Mouse (Mus musculus): ENCODE measurements at regions not wholly inside any gene's neighbourhood (a gene's known extent, or its start where the extent isn't known, plus 50 kb on each side); places are given as distances from the start of the nearest gene placed in this dataset.

- Histone ChIP-seq H3K27me3 (ENCODE audit: control insufficient read depth, insufficient read depth, insufficient read length) (no peaks in the 10 kb centered on the region), H3K4me3 (no peak overlapping the region), H3K4me2 (ENCODE audit: low read depth) (no peak overlapping the region), H3ac (ENCODE audit: control insufficient read depth, insufficient read length) (no peak overlapping the region), H3K79me2 (ENCODE audit: control insufficient read depth, insufficient read depth) (no peaks in the 10 kb centered on the region), H3K36me3 (ENCODE audit: control insufficient read depth, insufficient read depth) (no peaks in the 10 kb centered on the region)
- TF ChIP-seq MYOD1 (IDR thresholded peaks at IDR 0.05; ENCODE audit: control insufficient read depth in 1 of 3, insufficient read length in 2 of 3, low read depth in 2 of 3) (no peak), REST (IDR thresholded peaks at IDR 0.05; ENCODE audit: insufficient read depth, insufficient read length) (no peak), POLR2A (IDR thresholded peaks at IDR 0.05; ENCODE audit: insufficient read length, low read depth) (no peak), MYOG (IDR thresholded peaks at IDR 0.05; ENCODE audit: control insufficient read depth in 1 of 3, insufficient read depth in 1 of 3, insufficient read length in 2 of 3, low read depth in 2 of 3) (no peak), TCF12 (IDR thresholded peaks at IDR 0.05; ENCODE audit: insufficient read depth, poor library complexity, severe bottlenecking) (no peak), E2F4 (IDR thresholded peaks at IDR 0.05; ENCODE audit: insufficient read depth) (no peak), CEBPB (IDR thresholded peaks at IDR 0.05; ENCODE audit: insufficient read depth, poor library complexity, severe bottlenecking) (no peak), SRF (IDR thresholded peaks at IDR 0.05; ENCODE audit: control insufficient read depth, insufficient read length, low read depth) (no peak), MAX (IDR thresholded peaks at IDR 0.05; ENCODE audit: low read depth) (no peak), TCF3 (IDR thresholded peaks at IDR 0.05; ENCODE audit: insufficient read length, low read depth) (no peak), POLR2AphosphoS2 (IDR thresholded peaks at IDR 0.05; ENCODE audit: insufficient read length, low read depth) (no peak), USF1 (IDR thresholded peaks at IDR 0.05; ENCODE audit: low read depth) (no peak)
Observed at GRCm38 (mm10) chr14:106327653-106328283, 221.8 kb downstream of the Trim52 start.

GRCm38 (mm10) chr14:106364767-106365623 lies 259.0 kb downstream of the Trim52 start:
- Histone ChIP-seq H3K4me2 (ENCODE audit: low read depth) (peak overlapping the region; percentile 69), H3K27me3 (ENCODE audit: control insufficient read depth, insufficient read depth, insufficient read length) (no peaks in the 10 kb centered on the region), H3K36me3 (ENCODE audit: control insufficient read depth, insufficient read depth) (no peaks in the 10 kb centered on the region), H3ac (ENCODE audit: control insufficient read depth, insufficient read length) (no peak overlapping the region), H3K4me3 (no peak overlapping the region), H3K79me2 (ENCODE audit: control insufficient read depth, insufficient read depth) (no peaks in the 10 kb centered on the region)
- TF ChIP-seq MYOD1 (IDR thresholded peaks at IDR 0.05; ENCODE audit: control insufficient read depth in 1 of 3, insufficient read length in 2 of 3, low read depth in 2 of 3) (peak in 2 of 3 experiments; percentile 39 to 63), CEBPB (IDR thresholded peaks at IDR 0.05; ENCODE audit: insufficient read depth, poor library complexity, severe bottlenecking) (no peak), E2F4 (IDR thresholded peaks at IDR 0.05; ENCODE audit: insufficient read depth) (no peak)

DNA sequence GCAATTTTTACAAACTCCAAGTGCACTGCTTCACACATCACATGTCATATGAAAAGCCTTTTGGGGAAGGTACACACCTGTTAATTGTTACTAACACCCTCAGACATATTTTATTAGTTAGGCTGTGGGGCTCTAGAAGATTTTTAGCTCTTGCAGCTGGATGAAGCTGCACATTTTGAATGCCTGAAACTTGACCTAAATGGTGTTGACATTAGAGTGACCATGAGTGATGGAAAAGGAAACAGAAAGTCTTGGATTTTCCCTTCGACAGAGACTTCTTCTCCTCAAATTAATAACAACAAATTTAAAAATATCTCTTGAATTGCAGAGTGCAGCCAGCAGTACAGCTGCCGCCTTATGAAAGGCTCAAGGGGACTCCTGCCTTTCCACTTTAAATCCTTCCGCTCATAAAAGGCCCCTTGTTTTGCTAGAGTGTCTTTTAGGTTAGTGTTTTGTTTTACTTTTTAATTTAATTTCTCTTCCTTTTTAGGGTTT lies 259.7 kb downstream of the Trim52 start:
- Histone ChIP-seq H3K27me3 (ENCODE audit: control insufficient read depth, insufficient read depth, insufficient read length) (no peaks in the 10 kb centered on the region), H3K36me3 (ENCODE audit: control insufficient read depth, insufficient read depth) (no peaks in the 10 kb centered on the region), H3K79me2 (ENCODE audit: control insufficient read depth, insufficient read depth) (no peaks in the 10 kb centered on the region), H3K4me3 (no peak overlapping the region), H3K4me2 (ENCODE audit: low read depth) (peak overlapping the region; percentile 69), H3ac (ENCODE audit: control insufficient read depth, insufficient read length) (no peak overlapping the region)
- TF ChIP-seq TCF3 (IDR thresholded peaks at IDR 0.05; ENCODE audit: insufficient read length, low read depth) (no peak), MYOG (IDR thresholded peaks at IDR 0.05; ENCODE audit: control insufficient read depth in 1 of 3, insufficient read depth in 1 of 3, insufficient read length in 2 of 3, low read depth in 2 of 3) (no peak), POLR2A (IDR thresholded peaks at IDR 0.05; ENCODE audit: insufficient read length, low read depth) (no peak), CEBPB (IDR thresholded peaks at IDR 0.05; ENCODE audit: insufficient read depth, poor library complexity, severe bottlenecking) (no peak), E2F4 (IDR thresholded peaks at IDR 0.05; ENCODE audit: insufficient read depth) (no peak), POLR2AphosphoS2 (IDR thresholded peaks at IDR 0.05; ENCODE audit: insufficient read length, low read depth) (no peak), TCF12 (IDR thresholded peaks at IDR 0.05; ENCODE audit: insufficient read depth, poor library complexity, severe bottlenecking) (no peak), REST (IDR thresholded peaks at IDR 0.05; ENCODE audit: insufficient read depth, insufficient read length) (no peak), MYOD1 (IDR thresholded peaks at IDR 0.05; ENCODE audit: control insufficient read depth in 1 of 3, insufficient read length in 2 of 3, low read depth in 2 of 3) (no peak), SRF (IDR thresholded peaks at IDR 0.05; ENCODE audit: control insufficient read depth, insufficient read length, low read depth) (no peak), MAX (IDR thresholded peaks at IDR 0.05; ENCODE audit: low read depth) (no peak), USF1 (IDR thresholded peaks at IDR 0.05; ENCODE audit: low read depth) (no peak)

DNA sequence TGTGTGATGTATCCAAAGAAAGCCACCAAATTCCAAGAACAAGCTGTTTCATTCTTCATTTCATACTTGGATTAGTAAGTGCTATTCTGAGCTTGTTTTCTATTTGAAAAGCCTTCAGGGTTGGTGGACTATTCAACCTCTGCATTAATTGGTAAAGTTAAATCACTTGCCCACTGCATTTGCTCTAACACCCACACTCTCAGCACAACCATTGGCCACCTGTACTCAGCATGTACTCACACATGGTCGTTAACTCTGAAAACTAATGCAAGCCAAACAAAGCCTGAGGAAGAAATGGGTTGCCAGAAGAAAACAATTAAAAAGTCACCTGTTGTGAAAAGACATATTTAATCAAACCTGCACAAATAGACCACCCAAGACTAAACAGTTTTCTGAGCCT lies 267.5 kb downstream of the Trim52 start:
- Histone ChIP-seq H3K4me2 (ENCODE audit: low read depth) (no peak overlapping the region), H3ac (ENCODE audit: control insufficient read depth, insufficient read length) (no peak overlapping the region), H3K4me3 (no peak overlapping the region), H3K36me3 (ENCODE audit: control insufficient read depth, insufficient read depth) (no peaks in the 10 kb centered on the region), H3K27me3 (ENCODE audit: control insufficient read depth, insufficient read depth, insufficient read length) (no peaks in the 10 kb centered on the region), H3K79me2 (ENCODE audit: control insufficient read depth, insufficient read depth) (no peaks in the 10 kb centered on the region)
- TF ChIP-seq REST (IDR thresholded peaks at IDR 0.05; ENCODE audit: insufficient read depth, insufficient read length) (no peak), TCF12 (IDR thresholded peaks at IDR 0.05; ENCODE audit: insufficient read depth, poor library complexity, severe bottlenecking) (no peak), POLR2AphosphoS2 (IDR thresholded peaks at IDR 0.05; ENCODE audit: insufficient read length, low read depth) (no peak), POLR2A (IDR thresholded peaks at IDR 0.05; ENCODE audit: insufficient read length, low read depth) (no peak), MYOG (IDR thresholded peaks at IDR 0.05; ENCODE audit: control insufficient read depth in 1 of 3, insufficient read depth in 1 of 3, insufficient read length in 2 of 3, low read depth in 2 of 3) (no peak), CEBPB (IDR thresholded peaks at IDR 0.05; ENCODE audit: insufficient read depth, poor library complexity, severe bottlenecking) (no peak)

Data from myocyte (in vitro differentiated cells).